Mouse (Mus musculus) lung, postnatal 0 days (tissue): ENCODE results near the gene Fgd6. TPM values are rescaled to one million over a fixed set of nuclear protein-coding genes. Genes with fewer than 3 reads are reported as not detected.
A peak's percentile ranks its signal among the peaks of the same experiment; 100 is the strongest.

Source experiments
- ATAC-seq: fragments of 200-750 bp; cut with Nextera tagmentation; 2 replicates; pipeline ENCODE4 v1.8.0; 2017; ENCODE audit warnings: moderate library complexity
- DNase-seq: peaks from one replicate; pipeline ENCODE4 v3.0.0-alpha.2; 2016; ENCODE audit warnings: low spot score
- H3K27ac ChIP-seq: fragments of 300-500 bp; sonication (generic); 2 replicates; pipeline ENCODE4 v1.5.1; 2014; ENCODE audit warnings: antibody characterized with exemption, mild to moderate bottlenecking, low read length, mixed read lengths
- H3K27me3 ChIP-seq: fragments of 300-500 bp; sonication (generic); replicated peaks from 2 replicates; pipeline ENCODE4 v1.6.1; 2014; ENCODE audit warnings: low read length, mixed read lengths; ENCODE audit not compliant: insufficient read depth
- H3K36me3 ChIP-seq: fragments of 300-500 bp; sonication (generic); 2 replicates; pipeline ENCODE4 v1.6.1; 2014; ENCODE audit warnings: low read length, mixed read lengths; ENCODE audit not compliant: insufficient read depth
- H3K4me1 ChIP-seq: fragments of 300-500 bp; sonication (generic); 2 replicates; pipeline ENCODE4 v1.6.1; 2014; ENCODE audit warnings: antibody characterized with exemption, low read depth, low read length, mixed read lengths; ENCODE audit not compliant: insufficient read depth
- H3K4me2 ChIP-seq: fragments of 300-500 bp; sonication (generic); replicated peaks from 2 replicates; pipeline ENCODE4 v1.6.1; 2014; ENCODE audit warnings: low read depth, mild to moderate bottlenecking, low read length, moderate library complexity, mixed read lengths
- H3K4me3 ChIP-seq: fragments of 300-500 bp; sonication (generic); 2 replicates; pipeline ENCODE4 v1.5.1; 2014; ENCODE audit warnings: low read depth, low read length
- H3K9ac ChIP-seq: fragments of 300-500 bp; sonication (generic); replicated peaks from 2 replicates; pipeline ENCODE4 v1.6.1; 2014; ENCODE audit warnings: low read depth, mild to moderate bottlenecking
- H3K9me3 ChIP-seq: fragments of 300-500 bp; sonication (generic); 2 replicates; pipeline ENCODE4 v1.6.1; 2016; ENCODE audit warnings: low read length, mixed read lengths
- CTCF ChIP-seq: IDR thresholded peaks from 2 replicates; pipeline ENCODE4 v1.5.1; 2016; ENCODE audit warnings: antibody characterized with exemption, mild to moderate bottlenecking
- EP300 ChIP-seq: IDR thresholded peaks from 2 replicates; pipeline ENCODE4 v1.6.1; 2016; ENCODE audit warnings: antibody characterized with exemption, mild to moderate bottlenecking, control low read depth
- WGBS: fragments of 180-500 bp; shearing (Covaris S2); extraction: QIAGEN DNeasy Blood & Tissue Kit; methylation state at CpG from one replicate; pipeline ENCODE4 v1.1.7; 2014; 5-methylcytosine and 5-hydroxymethylcytosine counted together
- polyA plus RNA-seq: library from polyadenylated mRNA; unstranded; fragments of >200 nt; fragmentation: Nextera tagmentation; extraction: Ambion mirVana; gene quantifications from 2 replicates; pipeline ENCODE4 v1.2.1, GENCODE M21; 2015

Fgd6 gene
- polyA plus RNA-seq: 3.2 and 4.1 TPM in 2 replicates

DNA sequence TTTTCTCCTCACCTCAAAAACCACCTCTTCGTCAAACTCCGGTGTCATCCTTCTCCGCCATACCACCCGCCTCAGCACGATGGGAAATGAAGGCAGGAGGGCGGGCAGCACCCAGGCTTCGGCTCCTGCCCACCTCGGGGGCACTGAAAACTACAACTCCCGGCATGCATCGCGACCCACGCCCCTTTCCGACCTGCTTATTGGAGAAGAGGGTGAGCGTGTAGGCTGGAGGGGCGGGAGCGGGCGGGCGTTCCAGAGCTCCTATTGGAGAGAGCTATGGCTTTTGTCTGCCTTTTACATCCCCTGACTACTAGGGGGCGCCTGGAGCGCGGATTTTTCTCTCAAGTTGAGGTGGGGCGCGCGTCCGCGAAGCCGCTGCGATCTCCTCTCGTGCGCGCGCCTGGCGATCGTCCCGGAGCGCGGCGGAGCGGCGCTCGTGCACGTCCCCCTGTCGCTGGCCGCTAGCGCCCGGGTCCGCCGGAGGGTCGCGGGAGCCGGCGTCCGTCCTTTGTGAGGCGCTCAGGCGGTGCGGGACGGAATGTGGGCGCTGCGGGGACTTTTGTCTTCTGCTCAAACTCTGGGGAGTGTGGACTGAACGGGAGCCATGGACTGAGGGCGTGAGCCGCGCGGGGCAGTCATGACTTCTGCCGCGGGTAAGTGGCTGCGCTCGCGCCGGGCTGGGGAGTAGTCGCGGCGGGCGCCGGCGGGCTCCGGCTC, at the start of gene Fgd6, which contains the start of gene Vezt:
Gene Fgd6 (plus strand): TSS at position 344 of the 717 bp plus-strand sequence.
Gene Vezt (minus strand): TSS at position 160 of the 717 bp plus-strand sequence.
- Histone ChIP-seq H3K27me3 (no peaks in the 10 kb centered on the region), H3K9me3 (no peaks in the 10 kb centered on the region), H3K4me3 (peak within 1 kb of the TSS; percentile 90), H3K36me3 (no peaks in the 10 kb centered on the region), H3K4me2 (peak within 1 kb of the TSS; percentile 73), H3K9ac (peak within 1 kb of the TSS; percentile 82), H3K27ac (peak within 1 kb of the TSS; percentile 74), H3K4me1 (peaks cover 8% of the 10 kb centered on the region)
- WGBS: under 1% methylated on average over 62 of the region's 77 CpGs
- ATAC-seq: peak; percentile 98
- peak; percentile 99 for DNase-seq
- TF ChIP-seq CTCF: peak; percentile 77
- TF ChIP-seq EP300: no peak

DNA sequence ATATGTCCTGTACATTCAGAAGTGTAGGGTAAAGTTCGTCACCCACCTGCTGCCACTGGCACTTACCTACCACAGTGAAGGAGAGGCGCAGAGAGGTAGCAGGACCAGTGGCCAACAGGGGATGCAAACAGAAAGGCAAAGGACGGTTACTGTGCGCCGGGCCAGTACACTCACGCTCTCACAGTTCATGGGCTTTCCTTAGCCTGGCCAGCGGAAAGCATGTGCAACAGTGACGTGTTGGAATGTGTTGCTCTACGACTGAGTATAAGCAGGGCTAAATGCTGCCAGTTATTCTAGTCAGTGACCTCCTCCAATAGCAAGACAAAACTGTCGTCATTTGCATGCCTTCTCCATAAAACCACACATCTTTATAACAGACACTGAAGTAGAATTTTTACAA, 41.7 kb upstream of the Fgd6 start:
- ATAC-seq (no peak), DNase-seq (no peak)
- H3K9ac ChIP-seq: no peak overlapping the region
- no peaks in the 10 kb centered on the region for H3K9me3 ChIP-seq
- no peak overlapping the region for H3K27ac ChIP-seq
- H3K4me1 ChIP-seq: no peaks in the 10 kb centered on the region
- H3K27me3 ChIP-seq: no peaks in the 10 kb centered on the region
- WGBS: 85% methylated on average over 10 of the region's 10 CpGs
- no peak overlapping the region for H3K4me2 ChIP-seq
- peaks cover 11% of the 10 kb centered on the region; the same call in 1 of the 2 replicates for H3K36me3 ChIP-seq
- H3K4me3 ChIP-seq: no peak overlapping the region
- TF ChIP-seq EP300: no peak

DNA sequence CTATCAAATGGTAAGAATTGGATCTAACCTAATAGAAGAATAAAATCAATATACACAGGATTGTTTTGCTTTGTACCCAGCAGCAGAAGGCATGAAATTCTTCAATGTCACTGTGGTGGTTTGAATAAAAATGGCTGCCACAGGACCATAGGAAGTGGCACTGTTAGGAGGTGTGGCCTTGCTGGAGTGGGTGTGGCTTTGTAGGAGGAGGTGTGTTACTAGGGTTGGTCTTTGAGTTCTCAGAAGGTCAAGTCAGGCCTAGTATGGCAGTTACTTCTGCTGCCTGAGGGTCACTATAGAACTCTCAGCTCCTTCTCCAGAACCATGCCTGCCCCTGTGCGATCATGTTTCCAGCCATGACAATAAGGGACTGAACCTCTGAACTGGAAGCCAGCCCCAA, 40.7 kb upstream of the Fgd6 start:
- Histone ChIP-seq H3K27ac (no peak overlapping the region), H3K4me1 (no peaks in the 10 kb centered on the region), H3K36me3 (peaks cover 12% of the 10 kb centered on the region; the same call in 1 of the 2 replicates), H3K9ac (no peak overlapping the region), H3K27me3 (no peaks in the 10 kb centered on the region), H3K4me2 (no peak overlapping the region), H3K9me3 (no peaks in the 10 kb centered on the region), H3K4me3 (no peak overlapping the region)
- TF ChIP-seq EP300 (no peak), CTCF (no peak)
- 96% methylated on average over 1 of the region's 1 CpGs for WGBS
- ATAC-seq: no peak
- no peak for DNase-seq

DNA sequence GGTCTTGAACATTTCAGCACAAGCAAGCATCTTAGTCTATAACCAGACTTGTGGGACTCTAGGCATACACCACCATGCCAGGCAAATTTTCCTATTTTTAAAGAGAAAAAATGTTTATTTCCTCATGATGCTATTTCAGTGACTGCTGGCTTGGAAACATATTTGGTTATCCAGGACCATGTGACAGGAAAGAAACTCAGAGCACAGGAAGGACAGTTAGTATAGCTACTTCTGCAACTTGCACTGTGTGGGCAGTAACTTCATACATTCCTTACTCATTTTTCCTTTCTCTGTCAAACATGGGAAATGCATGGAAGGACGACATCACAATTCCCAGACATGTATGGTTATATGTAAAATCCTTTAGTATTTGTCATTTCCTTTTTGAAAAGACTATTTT, 36.4 kb upstream of the Fgd6 start:
- H3K4me2 ChIP-seq: no peak overlapping the region
- no peak for ATAC-seq
- H3K4me3 ChIP-seq: no peak overlapping the region
- DNase-seq: peak; percentile 25
- H3K9me3 ChIP-seq: no peaks in the 10 kb centered on the region
- TF ChIP-seq EP300: no peak
- no peak for TF ChIP-seq CTCF
- H3K36me3 ChIP-seq: peaks cover 14% of the 10 kb centered on the region; the same call in 1 of the 2 replicates
- H3K9ac ChIP-seq: no peak overlapping the region
- no peak overlapping the region for H3K27ac ChIP-seq
- no peaks in the 10 kb centered on the region for H3K4me1 ChIP-seq
- H3K27me3 ChIP-seq: no peaks in the 10 kb centered on the region
- 52% methylated on average over 1 of the region's 1 CpGs for WGBS

DNA sequence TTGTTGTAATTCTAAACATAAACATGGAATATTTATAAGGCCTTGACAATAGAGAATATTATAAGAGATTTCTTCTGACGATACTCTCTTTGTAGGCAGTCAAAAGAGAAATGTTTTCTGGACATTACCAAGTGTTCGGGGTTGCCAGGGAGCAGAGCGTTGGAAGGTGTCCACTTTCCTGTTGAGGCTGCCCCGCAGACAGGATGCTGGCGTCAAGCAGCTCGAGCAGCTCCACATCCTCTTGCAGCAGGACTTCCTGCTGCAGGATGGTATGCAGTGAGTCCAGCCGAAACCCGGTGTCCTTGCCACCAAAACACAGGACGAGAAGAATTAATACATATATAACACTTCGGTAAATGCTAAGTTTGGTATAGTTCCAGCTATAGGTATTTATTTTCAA, 35.6 kb upstream of the Fgd6 start:
- Histone ChIP-seq H3K27me3 (no peaks in the 10 kb centered on the region), H3K9me3 (no peaks in the 10 kb centered on the region), H3K36me3 (peaks cover 12% of the 10 kb centered on the region; the same call in 1 of the 2 replicates), H3K27ac (no peak overlapping the region), H3K4me1 (no peaks in the 10 kb centered on the region), H3K9ac (no peak overlapping the region), H3K4me2 (no peak overlapping the region), H3K4me3 (no peak overlapping the region)
- DNase-seq: peak; percentile 33
- TF ChIP-seq EP300 (peak; percentile 30; the same call in 1 of the 2 replicates), CTCF (no peak)
- WGBS: 63% methylated on average over 10 of the region's 10 CpGs
- ATAC-seq: peak; percentile 72

DNA sequence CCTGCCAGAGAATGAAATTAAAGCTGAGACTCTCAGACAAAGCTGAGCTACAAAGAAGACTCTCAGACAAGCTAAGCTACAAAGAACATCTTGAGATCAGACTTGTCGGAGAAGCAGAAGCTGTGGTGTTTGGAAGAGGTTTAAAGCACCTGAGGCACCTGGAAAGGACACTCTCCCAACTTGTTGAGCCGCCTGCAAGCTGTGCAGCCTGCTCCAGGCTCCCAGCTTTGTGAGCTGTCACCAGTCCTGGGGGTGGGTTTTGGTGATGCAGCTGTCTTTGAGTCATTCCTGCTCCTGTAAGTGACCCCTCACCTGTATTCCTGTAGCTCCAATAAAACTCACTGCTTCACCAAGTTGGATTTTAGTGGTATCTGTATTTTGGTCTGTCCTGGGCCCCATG, 27.4 kb upstream of the Fgd6 start:
- Histone ChIP-seq H3K4me2 (no peak overlapping the region), H3K4me1 (no peaks in the 10 kb centered on the region), H3K9ac (no peak overlapping the region), H3K4me3 (no peak overlapping the region), H3K36me3 (no peaks in the 10 kb centered on the region), H3K27ac (no peak overlapping the region), H3K9me3 (no peaks in the 10 kb centered on the region), H3K27me3 (no peaks in the 10 kb centered on the region)
- TF ChIP-seq CTCF (no peak), EP300 (no peak)
- 72% methylated on average over 2 of the region's 2 CpGs for WGBS
- no peak for ATAC-seq
- no peak for DNase-seq
